Mouse (Mus musculus) ES-Bruce4 (cell line): ENCODE results near the gene Ndufc2.

Source experiments
- CTCF ChIP-seq: IDR thresholded peaks from one replicate; pipeline ENCODE4 v1.8.1; 2011; ENCODE audit warnings: low read depth, low read length
- EP300 ChIP-seq: IDR thresholded peaks from 2 replicates; pipeline ENCODE4 v1.6.1; 2011; ENCODE audit warnings: low read depth, low read length; ENCODE audit not compliant: insufficient read depth
- POLR2A ChIP-seq: IDR thresholded peaks from one replicate; pipeline ENCODE4 v1.8.1; 2011; ENCODE audit warnings: low read length; ENCODE audit not compliant: insufficient read depth

GRCm38 (mm10) chr7:97383496-97384132 is 16.2 kb upstream of the Ndufc2 start:
- TF ChIP-seq POLR2A = no peak
- no peak for TF ChIP-seq CTCF
- TF ChIP-seq EP300 = no peak
